Mouse (Mus musculus): Measurements from ENCODE around the gene Cd151. TPM values are rescaled to one million over a fixed set of nuclear protein-coding genes. Genes with fewer than 3 reads are reported as not detected.
A peak's percentile ranks its signal among the peaks of the same experiment; 100 is the strongest.

Cd151 gene
- 99.7 and 130 TPM in 2 replicates for polyA plus RNA-seq (2012; rRNA removed)

DNA sequence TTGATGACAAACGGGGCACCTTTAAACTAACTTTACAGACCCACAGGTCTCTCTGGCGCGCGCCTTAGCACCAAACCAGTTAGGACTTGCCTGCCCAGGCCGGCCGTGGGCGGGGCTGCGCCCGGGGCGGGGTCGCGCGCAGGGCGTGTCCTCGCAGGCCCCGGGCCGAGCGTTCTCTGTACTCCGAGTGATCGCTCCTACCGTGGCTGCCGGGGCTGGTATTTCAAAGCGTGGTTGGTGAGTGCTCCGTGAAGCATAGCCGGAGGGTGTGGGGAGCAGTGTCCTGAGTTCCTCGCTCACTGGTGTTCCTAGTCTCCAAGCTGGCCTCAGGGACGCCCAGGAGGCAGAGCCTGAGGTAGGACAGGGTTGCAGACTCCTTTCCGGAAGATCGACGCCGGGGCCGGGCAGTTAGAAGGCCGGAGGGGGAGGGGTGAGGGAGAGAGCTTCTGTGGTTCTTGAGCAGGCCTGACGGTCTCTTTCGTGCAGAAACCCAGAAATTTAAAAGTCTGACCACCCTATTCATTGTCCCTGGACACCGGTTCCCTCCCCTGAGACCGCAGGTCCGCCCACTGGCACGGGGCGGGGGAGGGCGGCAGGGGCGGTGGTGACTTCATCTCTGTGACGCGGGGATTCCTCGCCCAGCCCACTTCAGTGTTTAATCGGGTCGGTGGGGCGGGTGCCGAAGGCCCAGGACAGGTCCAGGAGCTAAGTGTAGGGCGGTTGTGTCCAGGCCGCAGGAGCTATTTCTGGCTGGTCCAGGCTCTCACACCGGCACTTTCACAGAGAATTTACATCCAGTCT is at the start of gene Cd151:
Cd151 (plus strand) TSS at position 163 of the 801 bp plus-strand sequence.
- peak; percentile 87 for DNase-seq (ENCODE audit: low read depth)

DNA sequence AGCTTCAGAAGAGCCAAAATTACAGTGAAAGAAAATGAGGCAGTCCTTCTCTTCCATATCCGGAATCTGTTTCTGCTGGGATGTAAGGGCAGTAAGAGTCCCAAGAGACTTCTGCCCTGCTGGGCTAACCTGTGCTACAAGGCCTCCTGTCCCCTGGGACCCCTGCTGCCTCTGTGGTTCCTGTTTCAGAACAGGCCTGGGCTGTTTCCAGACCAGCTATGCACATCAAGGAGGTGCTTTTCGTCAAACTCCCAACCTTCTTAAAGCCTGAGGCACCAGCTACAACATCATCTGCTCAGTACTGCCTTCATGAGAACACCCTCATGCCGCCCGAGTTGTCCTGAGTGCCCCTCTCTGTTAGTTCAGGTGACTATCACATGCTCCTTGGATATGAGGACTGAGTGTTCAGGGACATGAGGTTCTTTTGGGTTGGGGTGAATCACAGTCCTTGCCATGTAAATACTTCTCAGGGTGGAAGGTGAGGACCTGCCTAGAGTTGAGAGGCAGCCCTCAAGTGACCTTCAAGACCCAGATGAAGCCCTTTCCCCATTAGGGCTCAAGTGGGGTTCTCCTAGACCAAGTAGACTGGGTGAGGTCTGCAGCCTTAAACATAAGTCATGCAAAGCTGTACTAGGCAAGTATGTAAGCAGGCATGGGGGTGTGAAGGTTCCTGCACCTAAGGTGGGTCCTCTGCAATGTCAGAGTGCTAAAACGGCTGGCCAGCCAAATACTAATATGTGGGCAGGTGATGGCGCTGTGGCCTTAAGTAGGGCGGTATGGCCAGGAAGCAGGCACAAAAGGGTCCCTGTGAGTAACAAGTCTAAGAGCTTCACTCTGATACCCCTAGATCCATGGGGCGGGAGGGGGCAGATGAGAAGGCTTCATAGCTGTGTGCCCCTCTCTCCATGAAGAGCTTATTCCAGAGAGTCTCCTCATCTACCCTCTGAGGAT is 49.2 kb upstream of the Cd151 start:
- no peak for DNase-seq (ENCODE audit: low read depth)
- TF ChIP-seq POLR2A (IDR thresholded peaks at IDR 0.05; ENCODE audit: borderline replicate concordance, extremely low read depth, insufficient read depth, insufficient read length, poor library complexity, severe bottlenecking) (no peak), CTCF (IDR thresholded peaks at IDR 0.05; ENCODE audit: borderline replicate concordance, extremely low read depth, insufficient read depth, insufficient read length) (no peak)

More for the DNA sequence above, at the start of gene Cd151:
- TF ChIP-seq POLR2A (IDR thresholded peaks at IDR 0.05; ENCODE audit: borderline replicate concordance, extremely low read depth, insufficient read depth, insufficient read length, poor library complexity, severe bottlenecking), result peak; percentile 21; the same call in 1 of the 2 replicates
- no peak for TF ChIP-seq CTCF (IDR thresholded peaks at IDR 0.05; ENCODE audit: borderline replicate concordance, extremely low read depth, insufficient read depth, insufficient read length)

DNA sequence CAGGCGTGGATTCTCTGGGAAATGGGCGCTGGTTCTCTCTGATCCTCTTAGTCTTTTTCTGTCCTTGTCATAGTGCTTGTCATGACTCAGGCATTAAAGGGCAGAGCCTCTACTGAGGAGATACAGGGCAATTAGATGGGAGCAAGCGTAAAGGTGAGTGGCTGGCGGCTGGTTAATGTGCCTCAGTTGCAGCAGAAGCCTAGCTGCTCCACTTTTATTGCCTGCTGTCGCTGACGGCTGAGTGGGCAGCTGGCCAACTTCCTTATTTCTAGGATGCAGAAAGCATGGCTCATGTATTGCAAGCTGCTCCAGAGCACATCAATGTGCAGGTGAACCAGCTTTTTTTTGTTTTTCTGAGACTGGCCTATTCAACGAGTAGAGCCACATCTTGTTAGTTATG is 48.2 kb upstream of the Cd151 start:
- peak; percentile 69 for DNase-seq (ENCODE audit: low read depth)
- no peak for TF ChIP-seq CTCF (IDR thresholded peaks at IDR 0.05; ENCODE audit: borderline replicate concordance, extremely low read depth, insufficient read depth, insufficient read length)
- no peak for TF ChIP-seq POLR2A (IDR thresholded peaks at IDR 0.05; ENCODE audit: borderline replicate concordance, extremely low read depth, insufficient read depth, insufficient read length, poor library complexity, severe bottlenecking)

DNA sequence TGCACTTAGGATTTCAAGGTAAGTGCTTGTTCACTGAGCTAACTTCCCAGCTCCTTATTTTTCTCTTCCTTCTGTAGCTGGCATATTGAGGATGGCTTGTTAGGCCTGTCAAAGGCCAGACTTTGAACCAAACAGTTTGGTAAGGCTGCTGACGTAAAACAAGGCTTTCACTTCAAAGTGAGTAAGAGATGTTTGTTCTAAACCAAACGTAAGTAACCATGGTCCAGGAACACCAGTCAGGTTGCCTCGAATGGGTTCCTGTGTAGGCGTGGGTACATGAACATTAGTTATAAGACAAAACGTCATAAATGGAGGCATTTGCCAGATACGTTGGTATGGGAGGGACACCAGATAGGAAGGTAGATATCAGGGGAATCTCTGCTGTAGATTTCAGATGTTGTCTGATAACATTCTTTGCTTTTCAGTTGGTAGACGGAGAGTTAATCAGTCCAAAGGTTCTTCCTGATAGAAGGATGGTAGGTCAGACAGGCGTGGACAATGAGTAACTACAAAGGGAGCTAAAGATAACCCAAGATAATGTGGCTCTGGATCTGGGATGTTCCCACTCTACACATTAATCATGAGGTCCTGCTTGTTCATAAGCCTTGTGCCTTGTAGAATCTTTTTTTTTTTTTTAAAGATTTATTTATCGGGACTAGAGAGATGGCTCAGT is 47.0 kb upstream of the Cd151 start:
- no peak for DNase-seq (ENCODE audit: low read depth)
- no peak for TF ChIP-seq POLR2A (IDR thresholded peaks at IDR 0.05; ENCODE audit: borderline replicate concordance, extremely low read depth, insufficient read depth, insufficient read length, poor library complexity, severe bottlenecking)
- TF ChIP-seq CTCF (IDR thresholded peaks at IDR 0.05; ENCODE audit: borderline replicate concordance, extremely low read depth, insufficient read depth, insufficient read length), result no peak

DNA sequence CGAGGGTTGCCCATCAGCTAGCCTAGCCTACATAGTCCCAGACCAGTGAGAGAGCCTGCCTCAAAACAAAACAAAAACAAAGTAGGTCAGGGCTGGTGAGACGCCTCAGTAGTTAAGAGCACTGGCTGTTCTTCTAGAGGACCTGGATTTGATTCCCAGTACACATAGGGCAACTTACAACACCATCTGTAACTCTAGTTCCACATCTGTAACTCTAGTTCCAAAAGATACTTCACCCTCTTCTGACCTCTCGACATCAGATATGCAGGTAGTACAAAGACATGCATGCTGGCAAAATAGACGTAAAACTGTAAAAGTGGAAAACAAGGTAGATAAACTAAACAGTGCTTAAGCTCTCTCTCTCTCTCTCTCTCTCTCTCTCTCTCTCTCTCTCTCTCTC is 43.4 kb upstream of the Cd151 start:
- DNase-seq (ENCODE audit: low read depth), result no peak
- TF ChIP-seq POLR2A (IDR thresholded peaks at IDR 0.05; ENCODE audit: borderline replicate concordance, extremely low read depth, insufficient read depth, insufficient read length, poor library complexity, severe bottlenecking), result no peak
- no peak for TF ChIP-seq CTCF (IDR thresholded peaks at IDR 0.05; ENCODE audit: borderline replicate concordance, extremely low read depth, insufficient read depth, insufficient read length)

DNA sequence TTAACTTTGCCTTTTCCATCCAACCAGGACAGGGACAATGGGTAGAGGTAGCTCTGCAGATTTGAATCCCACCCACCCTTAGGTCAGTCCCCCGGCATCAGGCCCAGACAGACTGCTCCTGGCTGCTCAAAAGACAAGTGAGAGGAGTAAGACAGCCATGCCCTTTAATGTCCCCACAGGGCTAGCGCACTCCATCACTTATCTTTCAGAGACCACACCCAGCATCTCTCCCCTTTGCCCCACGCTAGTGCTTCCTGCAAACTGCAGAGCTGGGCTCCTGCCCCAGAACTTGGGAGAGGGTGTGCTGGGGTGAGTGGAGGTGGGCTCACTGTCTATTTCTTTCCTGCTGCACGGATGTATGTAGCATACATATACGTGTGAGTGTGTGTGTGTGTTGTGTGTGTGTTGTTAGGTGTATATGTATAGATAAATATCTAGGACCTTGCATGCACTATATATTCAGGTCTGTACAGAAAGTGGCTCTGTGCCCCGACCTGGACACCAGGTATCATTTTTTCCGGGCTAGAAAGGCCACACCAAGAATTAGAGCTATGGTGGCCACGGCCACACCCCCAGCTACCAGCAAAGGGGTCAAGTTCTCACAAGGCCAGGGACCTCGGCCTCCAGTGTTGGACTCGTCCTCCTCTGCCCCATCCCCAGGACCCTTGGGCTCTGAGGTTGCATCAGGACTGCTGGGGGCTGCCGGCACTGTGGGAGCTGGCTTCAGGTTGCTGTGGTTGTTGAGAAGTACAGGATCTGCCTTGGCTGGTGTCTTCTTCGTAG is 40.1 kb upstream of the Cd151 start:
- no peak for DNase-seq (ENCODE audit: low read depth)
- TF ChIP-seq CTCF (IDR thresholded peaks at IDR 0.05; ENCODE audit: borderline replicate concordance, extremely low read depth, insufficient read depth, insufficient read length) (no peak), POLR2A (IDR thresholded peaks at IDR 0.05; ENCODE audit: borderline replicate concordance, extremely low read depth, insufficient read depth, insufficient read length, poor library complexity, severe bottlenecking) (no peak)

DNA sequence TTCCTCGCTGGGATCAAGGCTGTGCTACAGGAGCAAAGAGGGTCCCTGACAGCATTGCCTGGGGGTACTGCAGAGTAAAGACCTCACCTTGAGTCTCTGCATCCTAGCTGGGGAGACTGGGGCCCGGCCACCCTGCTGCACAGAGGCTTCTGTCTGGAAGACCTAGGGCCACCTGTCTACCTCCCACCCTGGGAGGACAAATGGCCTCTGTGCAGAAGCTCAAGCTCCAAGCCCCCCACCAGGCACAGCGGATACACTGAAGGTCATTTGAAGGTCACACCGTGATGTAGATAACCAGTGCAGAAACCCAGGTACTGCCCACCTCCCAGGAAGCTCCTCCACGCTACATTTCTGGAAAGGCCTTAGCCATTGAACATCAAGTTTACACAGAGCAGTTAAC is 38.5 kb upstream of the Cd151 start:
- TF ChIP-seq POLR2A (IDR thresholded peaks at IDR 0.05; ENCODE audit: borderline replicate concordance, extremely low read depth, insufficient read depth, insufficient read length, poor library complexity, severe bottlenecking), result no peak
- no peak for TF ChIP-seq CTCF (IDR thresholded peaks at IDR 0.05; ENCODE audit: borderline replicate concordance, extremely low read depth, insufficient read depth, insufficient read length)
- no peak for DNase-seq (ENCODE audit: low read depth)

DNA sequence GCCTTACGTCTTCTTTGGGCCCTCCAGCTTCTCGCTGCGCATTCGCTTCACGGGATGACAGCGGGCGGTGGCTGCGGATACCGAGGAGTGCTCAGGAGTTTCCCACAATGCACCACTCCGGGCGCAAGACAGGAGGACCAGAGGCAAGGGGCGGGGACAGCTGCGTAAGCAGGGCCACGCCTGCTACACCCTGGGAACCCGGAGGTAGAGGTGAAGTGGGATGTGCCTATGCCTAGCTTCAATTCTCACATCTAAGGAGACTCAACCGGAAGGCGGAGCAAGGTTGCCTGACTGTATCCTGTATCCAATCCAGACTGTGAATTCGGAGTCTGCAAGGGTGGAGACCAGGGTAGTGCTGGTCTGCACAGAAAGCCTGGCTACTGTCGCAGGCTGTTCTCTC is 37.9 kb upstream of the Cd151 start, which contains the start of gene Cend1:
Cend1 (minus strand) TSS at position 182 of the 400 bp plus-strand sequence.
- DNase-seq (ENCODE audit: low read depth), result peak; percentile 94
- no peak for TF ChIP-seq CTCF (IDR thresholded peaks at IDR 0.05; ENCODE audit: borderline replicate concordance, extremely low read depth, insufficient read depth, insufficient read length)
- no peak for TF ChIP-seq POLR2A (IDR thresholded peaks at IDR 0.05; ENCODE audit: borderline replicate concordance, extremely low read depth, insufficient read depth, insufficient read length, poor library complexity, severe bottlenecking)

DNA sequence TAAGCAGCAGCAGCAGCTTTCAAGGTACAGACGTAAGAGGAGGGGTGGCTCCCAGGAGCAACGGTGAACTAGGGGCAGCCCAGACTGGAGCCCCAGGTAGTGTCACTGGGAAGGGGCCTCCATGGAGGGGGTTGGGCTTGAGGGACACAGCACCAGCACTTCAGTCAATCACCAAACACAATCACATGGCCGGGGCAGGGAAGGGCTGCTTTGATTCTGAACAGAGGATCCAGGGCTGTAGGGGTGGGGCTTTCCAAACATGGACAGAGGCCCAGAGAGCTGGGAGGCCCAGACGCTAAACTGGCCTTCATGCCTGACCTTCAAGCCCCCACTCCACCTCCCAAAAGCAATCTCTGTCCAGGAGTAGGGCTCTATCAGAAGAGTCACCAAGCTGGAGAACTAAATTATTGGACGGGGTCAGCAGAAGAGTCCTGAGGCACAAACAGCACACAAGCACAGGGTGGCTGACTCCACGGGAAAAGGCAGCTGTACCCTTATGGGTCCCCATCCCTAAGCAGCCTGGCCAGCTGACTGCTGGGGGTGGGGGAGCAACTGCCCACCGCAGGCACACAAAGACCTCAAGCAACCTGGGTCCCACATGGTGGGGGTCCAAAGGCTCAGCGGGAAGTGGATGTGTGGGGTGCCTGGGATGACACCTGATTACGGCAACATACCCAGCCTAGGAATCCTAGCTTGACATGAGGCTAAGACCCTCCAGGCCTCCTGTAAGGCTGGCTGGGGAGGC is 37.2 kb upstream of the Cd151 start:
- DNase-seq (ENCODE audit: low read depth), result no peak
- no peak for TF ChIP-seq CTCF (IDR thresholded peaks at IDR 0.05; ENCODE audit: borderline replicate concordance, extremely low read depth, insufficient read depth, insufficient read length)
- TF ChIP-seq POLR2A (IDR thresholded peaks at IDR 0.05; ENCODE audit: borderline replicate concordance, extremely low read depth, insufficient read depth, insufficient read length, poor library complexity, severe bottlenecking), result no peak

All from brain, embryonic 14.5 days (tissue).